Comparison of ENCODE assay signal across 12 mouse cellular contexts in genomic region chr5:126755107-126755506, GRCm38 (mm10).
"Had no signal": no experiment of that assay in that cellular context is flagged by ENCODE, and none has a peak within 500 bp of the region (broad histone marks: within the 10 kb centered on the region; RNA-seq: fewer than 3 reads in every experiment).

No protein-coding gene starts in this region.

- DNase-seq: gastrocnemius, postnatal 25 days; heart, adult 18-20 months; heart, postnatal 10 days; heart, postnatal 4 days; kidney, adult 18-20 months; kidney, adult 8-10 months; kidney, postnatal 14 days; kidney, postnatal 36 days; layer of hippocampus, adult 9-11 months; layer of hippocampus, postnatal 36 days; liver; liver, embryonic 13.5 days had no signal
